Mouse (Mus musculus): ENCODE results near the gene Tomm22. TPM values are rescaled to one million over a fixed set of nuclear protein-coding genes. Genes with fewer than 3 reads are reported as not detected.

Gene Tomm22
- polyA plus RNA-seq, 1 experiment from 2014 or later: 207 TPM

DNA sequence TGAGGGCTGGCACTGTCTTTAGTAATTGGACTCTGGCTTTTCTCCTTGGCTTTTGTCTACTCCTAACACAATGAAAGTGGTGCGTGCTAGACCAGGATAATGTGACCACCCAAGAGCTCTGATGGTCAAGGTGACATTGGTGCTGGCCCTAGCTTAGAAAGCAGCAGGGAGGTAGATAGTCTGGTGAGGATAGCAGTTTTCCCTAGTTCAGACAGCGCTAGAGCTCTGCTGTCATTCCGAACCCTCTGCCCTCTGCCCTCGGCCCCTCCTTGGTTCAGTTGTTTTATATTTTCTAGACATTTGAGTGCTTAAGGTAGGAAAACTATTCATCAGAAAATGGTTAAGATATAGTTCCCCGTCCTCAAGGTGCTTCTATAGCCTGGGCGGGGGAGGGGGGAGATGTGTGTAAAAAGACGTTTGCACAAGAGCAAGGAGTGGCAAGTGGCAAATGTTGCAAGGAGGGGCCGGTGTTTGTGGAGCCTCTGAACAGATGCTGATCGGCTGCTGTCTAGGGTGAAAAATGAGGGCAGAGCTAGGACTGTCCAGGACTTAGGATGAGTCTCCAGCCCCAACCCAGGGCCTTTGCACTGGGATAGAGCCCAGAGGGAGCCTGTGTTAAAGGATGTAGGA is 27.0 kb downstream of the Tomm22 start:
- Histone ChIP-seq H3K4me2 (replicated peaks; ENCODE audit: low read depth) (no peak overlapping the region), H3K4me1 (replicated peaks; ENCODE audit: control insufficient read depth, insufficient read depth, low read length) (peaks cover 1% of the 10 kb centered on the region; the same call in 1 of the 2 replicates), H3K4me3 (ENCODE audit: low read depth, low read length) (no peak overlapping the region), H3K27ac (ENCODE audit: low read depth, low read length) (no peak overlapping the region), H3K27me3 (replicated peaks; ENCODE audit: control insufficient read depth, insufficient read depth, low read length) (no peaks in the 10 kb centered on the region), H3K9ac (ENCODE audit: low read depth, low read length) (no peak overlapping the region), H3K9me3 (ENCODE audit: control insufficient read depth) (no peaks in the 10 kb centered on the region), H3K36me3 (ENCODE audit: control insufficient read depth, insufficient read depth) (peaks cover 4% of the 10 kb centered on the region; the same call in 1 of the 2 replicates)
- 56% methylated on average over 9 of the region's 9 CpGs for WGBS
- ATAC-seq: no peak; the same call in 1 of the 2 replicates
- no peak for TF ChIP-seq CTCF (IDR thresholded peaks at IDR 0.05; ENCODE audit: low read depth)

DNA sequence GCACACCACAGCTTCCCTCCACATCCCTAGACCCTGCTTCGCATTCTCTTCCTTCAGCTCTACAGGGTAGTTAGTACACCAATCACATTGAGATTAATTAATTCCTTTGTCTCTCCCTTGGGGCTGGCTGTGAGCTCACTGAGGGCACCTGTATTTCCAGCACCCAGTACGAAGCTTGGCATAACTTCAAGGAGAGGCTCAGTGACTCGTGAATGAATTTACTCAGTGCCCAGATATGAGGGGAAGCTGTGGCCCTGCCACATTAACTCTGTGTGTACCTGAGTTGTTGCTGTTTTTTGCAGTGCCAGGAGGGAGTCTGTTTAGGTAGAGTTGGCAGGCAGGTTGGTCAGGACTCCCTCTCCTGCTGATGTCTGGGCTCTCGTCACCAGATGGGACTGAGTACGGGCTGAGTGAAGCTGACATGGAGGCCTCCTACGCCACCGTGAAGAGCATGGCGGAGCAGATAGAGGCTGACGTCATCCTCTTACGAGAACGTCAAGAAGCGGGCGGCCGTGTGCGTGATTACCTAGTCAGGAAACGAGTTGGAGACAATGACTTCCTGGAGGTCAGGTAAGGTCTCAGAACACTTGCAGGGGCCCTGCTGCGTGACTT is 36.0 kb downstream of the Tomm22 start:
- H3K36me3 ChIP-seq (ENCODE audit: control insufficient read depth, insufficient read depth): peaks cover 40% of the 10 kb centered on the region
- TF ChIP-seq CTCF (IDR thresholded peaks at IDR 0.05; ENCODE audit: low read depth): no peak
- H3K4me1 ChIP-seq (replicated peaks; ENCODE audit: control insufficient read depth, insufficient read depth, low read length): no peaks in the 10 kb centered on the region
- H3K4me3 ChIP-seq (ENCODE audit: low read depth, low read length): no peak overlapping the region
- H3K9ac ChIP-seq (ENCODE audit: low read depth, low read length): no peak overlapping the region
- no peak for ATAC-seq
- WGBS: 79% methylated on average over 17 of the region's 17 CpGs
- H3K27me3 ChIP-seq (replicated peaks; ENCODE audit: control insufficient read depth, insufficient read depth, low read length): no peaks in the 10 kb centered on the region
- H3K27ac ChIP-seq (ENCODE audit: low read depth, low read length): no peak overlapping the region
- H3K4me2 ChIP-seq (replicated peaks; ENCODE audit: low read depth): no peak overlapping the region
- H3K9me3 ChIP-seq (ENCODE audit: control insufficient read depth): no peaks in the 10 kb centered on the region

DNA sequence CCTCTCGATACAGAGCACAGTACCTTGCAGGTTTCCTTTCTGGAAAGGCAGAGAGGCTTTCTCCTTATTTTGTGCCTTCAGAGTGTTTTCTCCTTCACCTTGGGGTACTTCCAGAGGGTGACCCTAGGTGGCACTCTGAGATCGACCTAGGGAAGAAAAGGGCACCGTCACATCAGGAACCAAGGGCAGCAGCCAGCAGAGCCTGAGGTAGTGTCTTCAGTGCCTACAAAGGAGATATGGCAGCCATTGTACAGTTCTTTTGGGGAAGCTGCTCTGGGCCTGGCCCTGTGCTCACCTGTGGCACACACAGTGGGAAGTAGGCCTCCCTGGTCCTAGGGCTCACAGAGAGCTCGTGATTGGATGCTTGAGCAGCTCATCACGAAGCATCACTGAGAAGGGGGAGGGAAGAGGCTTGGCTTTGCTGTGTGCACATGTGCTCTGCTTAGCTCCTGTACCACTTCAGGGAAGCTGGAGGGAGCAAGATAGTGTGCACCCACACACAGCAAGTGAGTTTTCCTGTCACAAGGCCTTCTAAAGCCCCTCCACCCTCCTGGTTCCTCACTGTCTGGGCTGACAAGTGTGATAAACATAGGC is 37.7 kb downstream of the Tomm22 start:
- 86% methylated on average over 5 of the region's 5 CpGs for WGBS
- Histone ChIP-seq H3K4me2 (replicated peaks; ENCODE audit: low read depth) (no peak overlapping the region), H3K27me3 (replicated peaks; ENCODE audit: control insufficient read depth, insufficient read depth, low read length) (no peaks in the 10 kb centered on the region), H3K4me3 (ENCODE audit: low read depth, low read length) (no peak overlapping the region), H3K9me3 (ENCODE audit: control insufficient read depth) (no peaks in the 10 kb centered on the region), H3K4me1 (replicated peaks; ENCODE audit: control insufficient read depth, insufficient read depth, low read length) (no peaks in the 10 kb centered on the region), H3K27ac (ENCODE audit: low read depth, low read length) (no peak overlapping the region), H3K9ac (ENCODE audit: low read depth, low read length) (no peak overlapping the region), H3K36me3 (ENCODE audit: control insufficient read depth, insufficient read depth) (peaks cover 56% of the 10 kb centered on the region)
- no peak; the same call in 1 of the 2 replicates for TF ChIP-seq CTCF (IDR thresholded peaks at IDR 0.05; ENCODE audit: low read depth)
- ATAC-seq: no peak

DNA sequence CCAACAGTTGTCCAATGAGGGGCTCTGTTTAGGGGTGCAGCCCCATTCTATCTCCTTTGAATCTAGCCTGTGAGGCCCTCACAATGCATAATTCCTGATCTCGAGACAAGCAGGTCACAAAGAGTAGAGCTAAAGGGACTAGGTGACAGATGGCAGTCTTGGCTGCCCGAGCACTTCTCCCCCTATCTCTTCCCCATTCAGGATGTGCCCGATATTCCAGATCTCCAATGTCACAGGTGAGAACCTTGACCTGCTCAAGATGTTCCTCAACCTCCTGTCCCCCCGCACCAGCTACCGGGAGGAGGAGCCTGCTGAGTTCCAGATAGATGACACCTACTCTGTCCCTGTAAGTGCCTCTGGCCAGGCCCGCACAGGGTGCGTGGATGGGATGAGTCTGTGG is 45.0 kb downstream of the Tomm22 start:
- Histone ChIP-seq H3K4me2 (replicated peaks; ENCODE audit: low read depth) (no peak overlapping the region), H3K4me3 (ENCODE audit: low read depth, low read length) (no peak overlapping the region), H3K27me3 (replicated peaks; ENCODE audit: control insufficient read depth, insufficient read depth, low read length) (no peaks in the 10 kb centered on the region), H3K4me1 (replicated peaks; ENCODE audit: control insufficient read depth, insufficient read depth, low read length) (no peaks in the 10 kb centered on the region), H3K27ac (ENCODE audit: low read depth, low read length) (no peak overlapping the region), H3K9ac (ENCODE audit: low read depth, low read length) (no peak overlapping the region), H3K36me3 (ENCODE audit: control insufficient read depth, insufficient read depth) (peaks cover 92% of the 10 kb centered on the region), H3K9me3 (ENCODE audit: control insufficient read depth) (no peaks in the 10 kb centered on the region)
- 91% methylated on average over 7 of the region's 7 CpGs for WGBS
- ATAC-seq: no peak
- TF ChIP-seq CTCF (IDR thresholded peaks at IDR 0.05; ENCODE audit: low read depth): no peak

DNA sequence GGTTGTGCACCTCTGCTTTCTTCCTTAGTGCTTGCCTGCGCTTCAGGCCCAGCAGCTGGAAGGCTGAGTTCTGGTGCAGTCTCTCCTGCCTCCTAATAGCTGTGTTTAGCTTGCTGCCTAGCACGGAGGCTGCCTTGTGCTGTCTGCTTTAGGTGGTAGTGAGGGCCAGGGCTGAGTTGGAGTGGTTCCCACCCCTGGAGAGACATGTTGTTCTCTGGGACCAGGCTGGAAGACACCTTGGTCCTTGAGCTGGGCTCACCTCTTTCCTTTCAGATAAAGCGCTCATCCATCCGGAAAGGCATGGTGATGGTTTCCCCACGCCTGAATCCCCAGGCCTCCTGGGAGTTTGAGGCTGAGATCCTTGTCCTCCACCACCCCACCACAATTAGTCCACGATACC is 46.0 kb downstream of the Tomm22 start:
- no peak for ATAC-seq
- no peak overlapping the region for H3K4me2 ChIP-seq (replicated peaks; ENCODE audit: low read depth)
- TF ChIP-seq CTCF (IDR thresholded peaks at IDR 0.05; ENCODE audit: low read depth): no peak
- no peaks in the 10 kb centered on the region for H3K27me3 ChIP-seq (replicated peaks; ENCODE audit: control insufficient read depth, insufficient read depth, low read length)
- no peak overlapping the region for H3K4me3 ChIP-seq (ENCODE audit: low read depth, low read length)
- H3K9ac ChIP-seq (ENCODE audit: low read depth, low read length): no peak overlapping the region
- H3K27ac ChIP-seq (ENCODE audit: low read depth, low read length): no peak overlapping the region
- H3K36me3 ChIP-seq (ENCODE audit: control insufficient read depth, insufficient read depth): peaks cover 84% of the 10 kb centered on the region
- no peaks in the 10 kb centered on the region for H3K9me3 ChIP-seq (ENCODE audit: control insufficient read depth)
- 94% methylated on average over 6 of the region's 6 CpGs for WGBS
- H3K4me1 ChIP-seq (replicated peaks; ENCODE audit: control insufficient read depth, insufficient read depth, low read length): no peaks in the 10 kb centered on the region

DNA sequence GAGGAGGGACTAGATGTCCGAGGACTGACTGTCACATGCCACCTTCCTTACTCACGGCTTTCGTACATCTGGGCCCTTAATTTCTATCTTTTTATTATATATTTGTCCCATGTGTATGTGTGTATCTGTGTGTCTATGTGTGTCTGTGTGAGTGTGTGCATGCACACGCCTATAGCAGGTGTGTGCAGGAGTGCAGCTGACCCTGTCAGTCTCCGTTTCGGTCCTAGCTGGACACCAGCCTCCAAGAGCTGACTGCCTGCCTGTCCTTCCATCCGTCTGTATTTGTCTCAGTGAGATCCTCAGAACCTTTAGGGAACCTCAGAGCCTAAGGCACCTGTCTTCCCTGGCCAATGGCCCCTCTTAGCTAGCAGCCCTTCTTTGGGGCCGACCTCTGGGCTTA is 49.6 kb downstream of the Tomm22 start:
- Histone ChIP-seq H3K9ac (ENCODE audit: low read depth, low read length) (no peak overlapping the region), H3K36me3 (ENCODE audit: control insufficient read depth, insufficient read depth) (peaks cover 59% of the 10 kb centered on the region), H3K9me3 (ENCODE audit: control insufficient read depth) (no peaks in the 10 kb centered on the region), H3K4me1 (replicated peaks; ENCODE audit: control insufficient read depth, insufficient read depth, low read length) (no peaks in the 10 kb centered on the region), H3K4me3 (ENCODE audit: low read depth, low read length) (no peak overlapping the region), H3K4me2 (replicated peaks; ENCODE audit: low read depth) (no peak overlapping the region), H3K27me3 (replicated peaks; ENCODE audit: control insufficient read depth, insufficient read depth, low read length) (no peaks in the 10 kb centered on the region), H3K27ac (ENCODE audit: low read depth, low read length) (no peak overlapping the region)
- TF ChIP-seq CTCF (IDR thresholded peaks at IDR 0.05; ENCODE audit: low read depth): no peak
- no peak for ATAC-seq
- 91% methylated on average over 8 of the region's 8 CpGs for WGBS

Data from intestine, postnatal 0 days (tissue).